Comparison of ENCODE assay signal across 15 mouse cellular contexts in the genomic region with DNA sequence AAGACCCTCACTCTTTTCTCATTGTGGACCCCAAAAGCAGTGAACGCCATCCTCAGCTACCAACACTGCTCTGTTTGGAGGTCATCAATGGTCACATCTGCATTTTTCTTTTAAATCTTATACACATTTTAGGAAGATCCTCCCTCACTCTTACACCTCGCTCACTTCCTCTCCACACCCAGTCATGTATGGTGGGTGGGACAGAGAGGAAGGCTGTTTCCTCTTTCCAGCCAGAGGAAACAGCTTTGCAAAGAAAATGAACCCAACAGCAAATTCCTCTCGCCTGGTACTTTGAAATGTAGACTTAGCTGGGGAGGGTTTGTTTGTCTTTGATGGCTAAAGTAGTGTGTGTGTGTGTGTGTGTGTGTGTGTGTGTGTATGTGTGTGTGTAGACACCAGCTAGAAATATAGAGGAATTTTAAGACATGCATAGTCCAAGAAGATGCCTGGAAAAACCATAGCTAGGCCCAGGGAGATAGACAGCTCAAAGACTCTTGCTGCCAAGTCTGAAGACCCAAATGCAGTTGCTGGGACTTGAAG. TPM values are rescaled to one million over a fixed set of nuclear protein-coding genes. Genes with fewer than 3 reads are reported as not detected.
DNase-seq lines count a peak whose midpoint lies in the region; ATAC-seq and TF ChIP-seq lines count a peak whose summit lies in the region.
"Had no signal": no experiment of that assay in that cellular context is flagged by ENCODE, and none has a peak within 500 bp of the region (broad histone marks: within the 10 kb centered on the region; RNA-seq: fewer than 3 reads in every experiment).

No protein-coding gene starts in this region.

- peak; percentile 28 for DNase-seq in CD4-positive, CD25-positive, alpha-beta regulatory T cell, adult 2 months (ENCODE audit: low read depth, low spot score)
- no peak for DNase-seq in limb, embryonic 10.5 days (ENCODE audit: low spot score)
- DNase-seq in skeletal muscle tissue, adult 2 months (ENCODE audit: low read depth, low spot score) = peak; percentile 36
- no peak for DNase-seq in layer of hippocampus, adult 2 months (ENCODE audit: low spot score in 2 of 2)
- DNase-seq: heart, postnatal 4 days; right cerebral cortex, postnatal 14 days; thymus, postnatal 36 days had no signal

- peaks cover 14% of the 10 kb centered on the region; the same call in 1 of the 2 replicates for H3K4me1 ChIP-seq in limb, embryonic 12.5 days (replicated peaks)
- H3K4me1 ChIP-seq in limb, embryonic 10.5 days = peaks cover 14% of the 10 kb centered on the region; the same call in 1 of the 2 replicates
- H3K4me1 ChIP-seq in bone marrow macrophage, adult 2 months (ENCODE audit: control insufficient read depth, insufficient read depth, low read length) = peaks cover 56% of the 10 kb centered on the region
- peaks cover 8% of the 10 kb centered on the region for H3K4me1 ChIP-seq in intestine, postnatal 0 days (replicated peaks; ENCODE audit: control insufficient read depth, insufficient read depth, low read length)
- H3K4me1 ChIP-seq: midbrain, embryonic 15.5 days had no signal

- no peak overlapping the region for H3K4me2 ChIP-seq in limb, embryonic 12.5 days
- no peak overlapping the region for H3K4me2 ChIP-seq in intestine, postnatal 0 days (replicated peaks; ENCODE audit: low read depth)
- H3K4me2 ChIP-seq: limb, embryonic 15.5 days; midbrain, embryonic 15.5 days; neural tube, embryonic 15.5 days had no signal

- H3K9ac ChIP-seq in limb, embryonic 12.5 days (replicated peaks) = no peak overlapping the region
- H3K9ac ChIP-seq in intestine, postnatal 0 days (ENCODE audit: low read depth, low read length) = no peak overlapping the region
- H3K9ac ChIP-seq: limb, embryonic 15.5 days; midbrain, embryonic 15.5 days; neural tube, embryonic 15.5 days had no signal

- no peak overlapping the region for H3K4me3 ChIP-seq in limb, embryonic 12.5 days (replicated peaks)
- H3K4me3 ChIP-seq in limb, embryonic 10.5 days = no peak overlapping the region
- no peak overlapping the region for H3K4me3 ChIP-seq in bone marrow macrophage, adult 2 months (ENCODE audit: insufficient read depth, low read length)
- no peak overlapping the region for H3K4me3 ChIP-seq in layer of hippocampus, adult 2 months
- H3K4me3 ChIP-seq in intestine, postnatal 0 days (ENCODE audit: low read depth, low read length) = no peak overlapping the region
- H3K4me3 ChIP-seq: limb, embryonic 15.5 days; midbrain, embryonic 15.5 days; neural tube, embryonic 15.5 days had no signal

- no peak for TF ChIP-seq CTCF in bone marrow macrophage, adult 2 months (IDR thresholded peaks at IDR 0.05; ENCODE audit: low read depth, low read length)
- no peak for TF ChIP-seq CTCF in layer of hippocampus, adult 2 months (conservative IDR thresholded peaks at IDR 0.05)
- no peak for TF ChIP-seq CTCF in intestine, postnatal 0 days (IDR thresholded peaks at IDR 0.05; ENCODE audit: low read depth)

- H3K36me3 ChIP-seq in limb, embryonic 12.5 days = no peaks in the 10 kb centered on the region
- no peaks in the 10 kb centered on the region for H3K36me3 ChIP-seq in limb, embryonic 10.5 days
- H3K36me3 ChIP-seq in intestine, postnatal 0 days (ENCODE audit: control insufficient read depth, insufficient read depth) = no peaks in the 10 kb centered on the region
- H3K36me3 ChIP-seq: limb, embryonic 15.5 days; midbrain, embryonic 15.5 days; neural tube, embryonic 15.5 days had no signal

- ATAC-seq in CD4-positive, CD25-positive, alpha-beta regulatory T cell, adult 4 months = no peak
- no peak for ATAC-seq in limb, embryonic 12.5 days (ENCODE audit: insufficient number of reproducible peaks, insufficient read depth, low FRiP score, low TSS enrichment, low read depth)
- ATAC-seq in intestine, postnatal 0 days = no peak
- ATAC-seq: intestine, embryonic 16.5 days; midbrain, embryonic 15.5 days had no signal

- WGBS in limb, embryonic 12.5 days = 78% methylated on average over 3 of the region's 3 CpGs
- 86% methylated on average over 3 of the region's 3 CpGs for WGBS in limb, embryonic 10.5 days
- 55% methylated on average over 3 of the region's 3 CpGs for WGBS in intestine, postnatal 0 days

- H3K9me3 ChIP-seq in limb, embryonic 12.5 days = no peaks in the 10 kb centered on the region
- no peaks in the 10 kb centered on the region for H3K9me3 ChIP-seq in limb, embryonic 10.5 days (replicated peaks)
- H3K9me3 ChIP-seq in intestine, postnatal 0 days (ENCODE audit: control insufficient read depth) = 0 out of 2 replicates have a peak, but pooled peaks cover 2% of the 10 kb centered on the region
- H3K9me3 ChIP-seq: limb, embryonic 15.5 days; midbrain, embryonic 15.5 days; neural tube, embryonic 15.5 days had no signal

- no peaks in the 10 kb centered on the region for H3K27me3 ChIP-seq in limb, embryonic 12.5 days
- H3K27me3 ChIP-seq in limb, embryonic 10.5 days (ENCODE audit: low read depth, poor library complexity, severe bottlenecking) = no peaks in the 10 kb centered on the region
- no peaks in the 10 kb centered on the region for H3K27me3 ChIP-seq in intestine, postnatal 0 days (replicated peaks; ENCODE audit: control insufficient read depth, insufficient read depth, low read length)
- H3K27me3 ChIP-seq: limb, embryonic 15.5 days; midbrain, embryonic 15.5 days; neural tube, embryonic 15.5 days had no signal

- peak overlapping the region; percentile 23; the same call in 1 of the 2 replicates for H3K27ac ChIP-seq in limb, embryonic 12.5 days
- no peak overlapping the region for H3K27ac ChIP-seq in limb, embryonic 10.5 days
- H3K27ac ChIP-seq in bone marrow macrophage, adult 2 months (ENCODE audit: insufficient read depth, low read depth, low read length) = peak overlapping the region; percentile 86
- H3K27ac ChIP-seq in layer of hippocampus, adult 2 months = no peak overlapping the region
- no peak overlapping the region for H3K27ac ChIP-seq in intestine, postnatal 0 days (ENCODE audit: low read depth, low read length)
- H3K27ac ChIP-seq: limb, embryonic 15.5 days; midbrain, embryonic 15.5 days; neural tube, embryonic 15.5 days had no signal

- TF ChIP-seq POLR2A in bone marrow macrophage, adult 2 months (IDR thresholded peaks at IDR 0.05; ENCODE audit: borderline replicate concordance, low read depth, low read length) = no peak

RNA-seq across cellular contexts. Expression of a gene that starts 33.2 kb away (rescaled TPM):
- 1 to 10 TPM; 4.3 to 4.9 TPM for polyA plus RNA-seq in CD4-positive, CD25-positive, alpha-beta regulatory T cell, adult 4 months (2017; shearing (Covaris generic))
- 28.9 and 30.6 TPM in 2 replicates for polyA plus RNA-seq in limb, embryonic 12.5 days (2016; fragmentation: Nextera tagmentation; extraction: Ambion mirVana)
- polyA plus RNA-seq in limb, embryonic 10.5 days (2016; fragmentation: Nextera tagmentation; extraction: Ambion mirVana) = 18.4 and 19.4 TPM in 2 replicates
- 77.6 and 78.7 TPM in 2 replicates for polyA plus RNA-seq in bone marrow macrophage, adult 2 months (2012; ENCODE audit: insufficient read depth, insufficient read length, missing spikeins)
- total RNA-seq in layer of hippocampus, adult 2 months (2021) = 10 to 100 TPM; 15.6 to 16.1 TPM
- polyA plus RNA-seq in intestine, postnatal 0 days (2015; fragmentation: Nextera tagmentation; extraction: Ambion mirVana) = 91.4 and 95.4 TPM in 2 replicates

Comparison
In these comparisons a context has a peak if more than half of its experiments do, and no peak if none do; other contexts are left out.
1. H3K27ac ChIP-seq: peak in limb, embryonic 12.5 days (single experiment) and bone marrow macrophage, adult 2 months (single experiment); none in limb, embryonic 10.5 days (single experiment), layer of hippocampus, adult 2 months (single experiment) and intestine, postnatal 0 days (single experiment).
2. DNase-seq: peak in CD4-positive, CD25-positive, alpha-beta regulatory T cell, adult 2 months (single experiment) and skeletal muscle tissue, adult 2 months (single experiment); none in limb, embryonic 10.5 days (single experiment) and layer of hippocampus, adult 2 months (0 of 2).